Mouse (Mus musculus) cerebellum, adult 11-12 months (tissue): ENCODE results near the gene Tmem119.

Experiments
- DNase-seq: peaks from one replicate; pipeline ENCODE4 v3.0.0; 2022

Gene Tmem119

DNA sequence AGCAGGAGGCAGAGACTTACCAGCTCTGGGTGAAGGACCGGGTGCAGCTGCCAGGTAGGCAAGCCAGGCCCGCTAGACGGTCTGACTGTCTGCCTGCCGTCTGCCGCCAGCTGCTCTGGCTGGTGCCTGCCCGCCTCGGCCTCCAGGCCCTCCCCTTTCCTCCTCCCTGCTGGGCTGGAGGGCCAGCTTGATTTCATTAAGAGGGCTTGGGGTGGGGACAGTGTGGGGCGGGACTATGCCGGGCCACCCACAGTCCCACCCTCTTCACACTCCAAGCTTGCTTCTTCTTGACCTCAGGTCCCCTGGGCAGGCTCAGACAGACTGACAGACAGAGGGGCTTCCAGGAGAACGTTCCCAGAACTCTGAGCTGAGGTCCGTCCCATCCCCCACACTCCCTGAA is at the start of gene Tmem119:
Tmem119 (minus strand) TSS at position 237 of the 400 bp plus-strand sequence.
- DNase-seq = no peak

DNA sequence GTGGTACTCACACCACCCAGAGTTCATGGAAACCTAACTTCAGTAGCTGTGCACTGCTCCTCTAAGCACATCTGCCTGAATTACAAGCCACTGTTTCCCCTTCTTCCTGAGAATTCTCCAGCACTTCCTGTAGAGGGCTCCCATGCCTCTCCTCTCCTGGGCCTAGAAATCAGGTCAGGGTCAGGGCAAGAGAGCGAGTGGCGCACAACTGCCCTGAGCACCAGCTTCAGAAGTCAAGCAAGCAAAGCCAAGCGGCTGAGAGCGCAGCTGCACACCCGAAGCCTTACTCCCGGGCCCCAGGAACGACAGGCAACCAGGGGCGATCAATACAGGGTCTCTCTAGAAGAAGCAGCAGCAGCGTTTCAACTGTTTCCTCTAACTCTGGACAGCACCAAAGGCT is 47.3 kb upstream of the Tmem119 start:
- DNase-seq = no peak

DNA sequence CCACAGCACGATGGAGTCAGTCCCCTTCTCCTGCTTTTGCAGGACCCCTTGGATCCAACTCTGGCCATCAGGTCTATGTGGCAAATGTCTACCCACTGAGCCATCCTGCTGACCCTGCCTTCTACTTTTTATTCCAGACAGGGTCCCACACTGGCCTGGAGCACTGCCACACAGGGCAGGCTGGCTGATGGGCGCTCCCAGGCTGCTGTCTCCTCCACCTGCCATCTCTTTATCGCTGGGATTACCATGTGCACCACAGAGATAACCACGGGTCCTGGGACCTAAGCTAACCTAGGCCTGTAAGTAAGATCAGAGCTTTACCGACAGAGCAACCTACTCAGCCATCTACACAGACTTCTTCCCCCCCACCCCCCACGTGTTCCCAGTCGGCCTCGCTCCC is 46.3 kb upstream of the Tmem119 start:
- DNase-seq = no peak

DNA sequence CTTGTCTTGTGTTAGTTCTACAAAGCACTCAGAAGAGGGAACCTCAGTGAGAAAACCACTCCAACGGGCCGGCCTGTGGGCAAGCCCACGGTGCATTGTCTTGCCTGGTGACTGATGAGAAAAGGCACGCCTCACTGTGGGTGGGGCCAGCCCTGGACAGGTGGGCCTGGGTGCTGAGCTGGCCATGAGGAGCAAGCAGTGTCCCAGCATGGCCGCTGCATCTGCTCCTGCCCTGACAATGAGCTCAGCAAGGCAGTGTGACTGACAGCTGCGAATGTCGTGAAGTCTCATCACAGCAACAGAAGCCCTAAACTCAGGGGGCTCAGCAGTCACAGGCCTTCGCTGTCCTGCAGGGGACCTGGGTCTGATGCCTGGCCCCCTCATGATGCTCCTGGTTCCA is 45.3 kb upstream of the Tmem119 start:
- no peak for DNase-seq

DNA sequence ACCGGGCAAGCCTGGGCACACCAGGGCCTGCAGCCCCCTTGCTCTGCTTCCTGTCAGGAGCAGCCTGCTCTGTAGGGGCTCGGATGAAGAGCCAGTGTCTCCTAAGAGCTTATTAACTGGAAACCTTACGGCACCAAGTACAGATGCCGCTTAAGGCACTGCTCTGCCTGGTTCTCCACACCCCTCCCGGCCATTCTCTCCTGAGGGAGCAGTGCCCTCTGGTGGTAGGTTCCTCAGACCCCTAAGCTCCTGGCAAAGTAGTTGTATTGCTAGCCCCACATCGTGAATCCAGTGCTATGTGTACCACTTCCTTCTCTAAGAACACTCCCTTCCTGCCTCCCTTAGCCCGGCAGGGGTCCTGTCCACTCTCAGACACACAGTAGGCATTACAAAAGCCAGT is 44.4 kb upstream of the Tmem119 start:
- DNase-seq = no peak

DNA sequence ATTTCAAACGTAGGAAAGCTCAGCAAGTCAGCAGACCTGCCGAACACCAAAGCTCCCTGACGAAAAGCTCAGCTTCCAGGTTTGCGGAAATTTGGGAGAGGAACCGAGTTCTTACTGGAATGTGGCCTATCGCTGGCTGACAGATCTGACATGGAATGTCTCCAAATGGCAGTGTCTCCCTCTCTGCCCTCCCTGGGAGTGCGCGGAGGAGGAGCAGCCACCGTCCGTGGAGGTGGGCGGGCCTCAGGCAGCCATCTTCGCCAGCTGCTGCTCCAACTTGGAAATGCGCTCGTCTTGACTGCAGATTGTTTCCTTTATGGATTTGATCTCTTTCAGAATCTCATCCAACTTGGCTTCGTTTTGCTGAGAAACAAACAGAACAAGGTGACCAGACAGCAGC is 43.8 kb upstream of the Tmem119 start:
- DNase-seq = no peak

DNA sequence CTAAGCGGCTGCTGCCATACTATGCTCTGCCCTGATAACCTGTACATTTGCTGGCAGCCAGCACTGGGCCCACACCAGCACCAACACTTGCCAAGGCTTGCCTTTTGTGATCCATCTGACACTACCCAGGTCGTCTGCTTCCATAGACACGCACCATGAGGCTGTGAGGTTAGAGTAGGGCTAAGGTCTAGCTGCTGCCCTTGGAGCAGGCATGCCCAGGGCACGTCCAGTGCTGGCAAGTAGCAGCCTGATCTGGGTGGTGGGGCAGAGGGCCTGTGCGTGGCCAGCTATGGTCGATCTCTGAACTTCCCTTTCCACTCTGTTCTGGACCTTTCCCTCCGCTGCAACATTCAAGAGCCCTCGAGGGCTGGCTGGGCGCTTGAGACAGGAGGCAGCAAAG is 42.6 kb upstream of the Tmem119 start:
- DNase-seq = no peak

DNA sequence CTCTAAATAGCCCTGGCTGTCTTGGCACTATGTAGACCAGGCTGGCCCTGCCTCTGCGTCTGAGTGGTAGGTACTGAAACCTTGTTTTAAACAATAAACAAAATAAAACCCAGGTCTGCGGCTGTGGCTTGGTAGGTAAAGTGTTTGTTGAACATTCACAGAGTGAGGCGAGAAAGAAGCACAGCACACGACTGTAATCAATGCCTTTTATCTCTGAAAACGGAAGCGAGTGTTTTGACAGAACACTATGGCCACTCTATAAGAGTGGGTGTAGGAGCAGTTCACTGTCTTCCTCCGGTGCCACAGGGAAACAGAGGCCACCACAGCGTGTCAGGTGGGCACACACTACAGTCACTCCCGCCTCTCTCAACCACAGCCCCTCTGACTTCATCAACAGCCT is 41.9 kb upstream of the Tmem119 start:
- DNase-seq = no peak

DNA sequence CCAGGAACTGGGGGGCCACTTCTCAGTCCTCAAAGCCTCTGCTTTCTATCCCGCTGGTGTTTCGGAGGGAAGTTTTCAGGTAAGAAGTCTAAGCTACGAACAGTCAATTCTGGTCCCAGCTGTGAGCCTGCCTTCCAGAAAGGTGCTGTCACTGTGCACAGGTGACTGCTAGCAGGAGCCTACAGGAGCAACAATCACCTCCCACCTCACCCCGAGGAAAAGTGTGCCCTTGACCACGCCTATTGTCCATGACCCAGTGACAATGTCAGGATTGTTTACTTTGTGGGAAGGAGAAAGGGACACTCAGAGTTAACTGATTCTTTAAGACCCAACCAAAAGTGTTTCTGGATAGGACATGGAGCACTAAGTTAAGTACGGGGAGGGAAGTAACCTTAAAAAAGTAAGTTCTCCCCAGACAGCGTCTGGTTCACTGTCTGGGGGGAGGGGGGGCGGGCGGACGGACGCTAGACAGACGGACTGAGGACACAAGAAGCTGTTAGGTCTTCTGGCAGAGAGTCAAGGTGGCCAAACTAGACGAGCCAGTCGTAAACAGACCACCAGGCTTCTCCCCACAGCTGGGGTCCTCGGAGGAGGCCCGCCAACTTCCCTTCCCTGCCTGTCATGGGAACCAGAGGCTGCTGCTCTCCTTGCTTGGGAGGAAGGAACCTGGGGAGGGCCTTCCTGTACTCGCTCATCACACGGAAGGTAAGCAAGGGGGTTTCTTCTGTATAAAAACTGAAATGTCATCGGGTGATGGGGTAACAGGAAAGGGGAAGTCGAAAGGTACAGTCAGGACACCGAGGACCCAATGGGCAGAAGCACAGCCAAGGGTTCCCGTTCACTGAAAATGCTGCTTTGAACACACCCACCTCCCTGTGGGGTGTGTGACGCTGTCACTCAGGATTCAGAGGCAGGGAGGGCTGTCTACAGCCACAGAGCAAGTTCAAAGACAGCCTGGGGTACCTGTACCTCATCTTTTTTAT is 41.2 kb upstream of the Tmem119 start:
- DNase-seq = no peak

DNA sequence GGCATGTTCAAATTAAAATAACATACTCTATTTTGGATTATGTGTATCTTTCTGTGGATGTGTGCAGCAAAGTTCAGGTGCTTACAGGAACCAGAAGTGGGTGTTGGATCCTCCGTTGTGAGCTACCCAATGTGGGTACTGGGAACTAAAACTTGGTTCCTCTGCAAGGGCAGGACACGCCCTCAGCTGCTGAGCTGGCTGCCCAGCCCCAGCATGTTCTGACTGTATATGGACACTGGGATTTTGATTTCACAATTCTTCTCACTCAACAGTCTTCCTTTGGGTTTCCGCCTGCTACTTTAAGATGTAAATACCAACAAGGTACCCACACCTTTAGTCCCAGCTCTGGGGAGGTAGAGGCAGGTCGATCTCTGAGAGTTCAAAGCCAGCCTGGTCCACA is 40.1 kb upstream of the Tmem119 start:
- no peak for DNase-seq

DNA sequence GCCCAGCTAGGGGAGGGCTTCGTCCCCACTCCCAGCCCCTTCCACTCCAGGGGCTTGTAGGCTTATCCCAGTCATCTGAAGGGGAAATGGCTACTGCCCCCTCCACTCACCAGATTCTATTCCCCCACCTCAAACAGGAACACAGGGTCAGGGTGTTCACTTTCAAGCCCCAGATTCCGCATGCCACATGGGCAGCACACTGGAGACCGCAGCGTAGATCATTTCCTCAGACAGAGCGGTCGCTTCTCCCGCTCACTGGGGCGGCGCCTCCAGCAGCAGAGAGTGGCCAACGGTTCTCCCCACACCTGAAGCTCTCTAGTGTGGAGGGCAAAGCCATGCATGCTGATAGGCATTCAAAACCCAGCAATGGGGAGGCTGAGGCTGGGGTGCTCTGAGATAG is 36.6 kb upstream of the Tmem119 start:
- no peak for DNase-seq

DNA sequence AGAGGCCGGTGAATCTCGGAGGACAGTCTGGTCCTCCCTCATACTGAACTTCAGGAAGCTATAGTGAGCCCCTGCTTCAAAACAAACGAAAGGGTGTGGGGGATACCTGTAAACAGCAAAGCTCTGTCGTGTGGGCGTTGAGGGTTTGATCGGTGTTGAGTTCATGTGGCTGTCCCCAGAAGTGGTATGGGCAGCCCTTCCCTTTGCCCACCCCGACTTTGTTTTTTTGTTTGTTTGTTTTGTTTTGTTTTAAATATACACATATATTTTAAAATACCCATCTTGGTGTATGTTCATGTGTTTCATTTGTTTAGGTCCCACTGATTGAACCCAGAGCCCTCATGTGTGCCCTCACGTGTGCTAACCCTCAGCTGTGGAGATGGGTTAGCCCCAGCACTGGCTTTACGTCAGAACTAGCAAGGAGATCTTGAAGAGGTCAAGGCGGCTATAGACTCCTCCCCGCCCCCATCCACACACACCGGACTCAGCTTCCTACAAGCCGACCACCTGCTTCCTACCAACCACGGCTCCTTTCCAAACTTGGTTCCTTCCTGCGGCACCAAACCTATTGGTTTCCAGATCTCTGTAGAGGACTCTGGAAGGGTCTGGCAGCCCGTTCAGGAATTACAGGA is 33.1 kb upstream of the Tmem119 start:
- no peak for DNase-seq

DNA sequence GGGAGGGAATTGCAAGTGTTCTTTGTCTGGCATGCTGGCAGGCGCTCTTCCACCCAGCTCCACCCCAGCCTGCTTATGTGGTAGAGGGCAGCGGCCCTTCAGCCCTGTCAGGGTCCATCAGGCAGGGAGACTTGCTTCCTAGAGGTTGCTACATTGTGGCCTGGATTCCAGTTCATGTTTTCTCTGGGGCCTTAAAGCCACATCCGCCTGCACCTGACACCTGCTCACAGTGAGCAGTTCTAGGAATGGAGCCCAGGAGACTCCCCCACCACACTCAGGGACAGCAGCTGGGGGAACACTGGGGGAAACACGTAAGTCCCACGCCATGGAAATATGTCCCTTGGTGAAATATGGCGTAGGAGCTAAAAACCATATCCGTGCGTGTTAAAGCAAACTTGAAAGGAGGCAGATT is 32.2 kb upstream of the Tmem119 start, which contains the start of gene Selplg:
Selplg (minus strand) TSS at position 155 of the 412 bp plus-strand sequence.
- no peak for DNase-seq

DNA sequence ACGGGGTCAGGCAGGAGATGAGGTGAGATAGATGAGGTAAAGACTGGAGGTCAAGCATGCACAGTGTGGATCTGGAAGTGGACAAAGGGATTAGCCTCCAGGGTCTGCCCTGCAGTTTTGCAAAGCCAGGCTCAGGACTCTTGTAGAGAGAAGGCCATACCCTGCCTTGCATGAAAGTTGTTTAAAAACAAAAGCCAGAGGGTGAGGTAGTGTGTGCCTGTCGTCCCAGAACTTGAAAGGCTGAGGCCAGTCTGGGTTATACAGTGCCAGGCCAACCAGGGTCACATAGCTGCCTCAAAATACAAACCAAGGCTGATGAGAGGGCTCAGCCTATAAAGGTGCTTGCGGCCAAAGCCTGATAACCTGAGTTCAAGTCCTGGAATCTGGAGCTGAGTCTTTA is 31.4 kb upstream of the Tmem119 start:
- no peak for DNase-seq

DNA sequence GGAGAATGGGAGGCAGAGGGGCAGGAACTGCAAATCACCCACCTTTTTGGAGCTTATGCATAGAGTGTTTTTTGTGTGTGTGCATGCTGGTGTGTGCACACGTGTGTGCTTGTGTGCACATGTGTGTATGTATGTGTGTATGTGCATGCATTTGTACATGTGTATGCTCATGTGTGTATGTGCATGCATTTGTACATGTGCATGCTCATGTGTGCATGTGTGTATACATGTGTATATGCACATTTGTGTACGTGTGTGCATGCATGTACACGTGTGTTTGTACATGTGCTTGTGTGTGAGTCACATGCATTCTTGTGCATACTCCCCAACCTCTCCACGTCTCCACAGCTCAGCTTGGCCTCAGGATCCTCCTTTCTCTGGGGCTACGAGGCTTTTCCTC is 30.5 kb upstream of the Tmem119 start:
- no peak for DNase-seq

DNA sequence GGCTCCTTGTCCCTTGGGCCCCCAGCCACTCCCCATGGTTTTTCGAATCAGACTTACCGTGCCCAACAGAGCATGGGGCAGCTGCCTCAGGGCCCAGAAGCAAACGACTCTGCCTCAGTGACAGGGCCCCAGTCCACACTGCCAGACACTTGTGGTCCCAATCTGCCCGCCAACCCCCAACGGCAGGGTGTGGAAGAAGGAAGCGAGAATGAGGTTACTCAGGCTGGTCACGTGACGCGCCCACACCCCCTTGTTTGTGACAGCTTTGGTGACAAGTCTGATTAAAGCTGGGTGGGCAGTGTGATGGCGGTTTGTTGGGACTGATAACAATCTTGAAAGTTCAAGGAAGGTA is 30.0 kb upstream of the Tmem119 start:
- DNase-seq = no peak

DNA sequence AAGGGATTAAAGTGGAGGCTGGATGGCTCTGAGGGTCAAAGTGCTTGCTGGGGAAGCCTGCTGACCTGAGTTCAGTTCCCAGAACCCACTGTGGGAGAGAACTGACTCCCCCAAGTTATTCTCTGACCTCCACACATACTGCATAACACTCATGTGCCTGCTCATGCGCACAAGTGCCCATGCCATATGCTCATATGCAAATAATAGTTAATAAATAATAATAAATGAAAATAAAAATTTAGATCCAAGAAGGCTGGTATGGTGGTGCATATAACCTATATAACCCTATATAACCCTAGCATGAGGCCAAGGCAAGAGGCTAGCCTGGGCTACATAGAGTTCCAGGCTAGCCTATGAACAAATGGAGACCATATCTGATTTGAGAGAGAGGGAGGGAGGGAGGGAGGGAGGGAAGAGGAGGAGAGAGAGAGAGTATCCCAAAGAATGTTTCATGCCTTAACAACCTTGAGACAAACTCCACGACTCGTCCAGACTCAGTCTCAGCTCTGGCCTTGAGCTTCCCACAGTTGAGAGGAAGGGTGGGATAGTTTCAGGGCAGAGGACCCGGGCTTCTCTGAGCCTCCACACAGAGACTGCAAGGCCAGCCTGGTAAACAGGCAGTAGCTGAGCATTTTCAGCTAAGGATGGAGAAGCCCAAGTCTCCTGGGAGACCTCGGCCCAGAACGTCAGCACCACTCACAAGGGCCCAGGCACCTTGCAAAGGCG is 29.4 kb upstream of the Tmem119 start:
- DNase-seq = no peak

DNA sequence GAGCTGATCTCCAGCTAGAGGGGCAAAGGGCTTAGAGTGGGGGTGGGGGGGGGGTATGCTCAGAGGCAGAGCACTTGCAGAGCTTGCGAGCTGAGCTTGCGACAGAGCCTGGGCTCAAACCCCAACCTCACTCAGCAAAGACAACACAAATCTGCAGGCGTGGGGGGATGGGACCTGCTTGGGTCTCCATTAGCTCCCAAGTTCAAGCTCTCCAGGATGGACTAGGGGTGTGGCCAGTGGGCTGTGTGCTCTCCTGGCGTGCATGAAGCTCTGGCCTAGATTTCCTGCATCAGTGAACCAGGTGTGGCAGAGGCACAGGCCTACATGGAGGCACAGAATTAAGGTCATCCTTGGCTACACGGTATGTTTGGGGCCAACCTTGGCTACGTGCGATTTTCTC is 28.2 kb upstream of the Tmem119 start:
- DNase-seq = no peak

DNA sequence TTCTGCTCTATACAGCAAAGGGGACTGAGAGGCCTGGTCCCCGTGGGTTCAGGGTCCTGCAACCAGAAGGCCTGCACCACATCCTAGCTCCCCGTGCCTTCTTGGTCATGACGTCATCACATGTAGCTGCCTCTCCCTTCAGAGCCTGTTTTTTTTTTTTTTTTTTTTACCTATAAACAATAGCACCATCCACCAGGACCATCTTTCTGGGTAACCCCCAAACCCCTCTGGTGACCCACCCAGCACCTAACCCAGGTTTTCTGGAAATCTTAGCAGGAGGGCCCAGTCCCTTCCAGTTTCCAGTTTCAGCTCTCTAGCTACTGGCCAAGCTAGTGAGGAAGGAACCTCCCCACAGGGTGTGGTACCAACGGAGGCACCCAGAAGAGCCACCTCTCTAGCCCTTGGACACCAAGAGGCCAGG is 27.7 kb upstream of the Tmem119 start:
- no peak for DNase-seq

DNA sequence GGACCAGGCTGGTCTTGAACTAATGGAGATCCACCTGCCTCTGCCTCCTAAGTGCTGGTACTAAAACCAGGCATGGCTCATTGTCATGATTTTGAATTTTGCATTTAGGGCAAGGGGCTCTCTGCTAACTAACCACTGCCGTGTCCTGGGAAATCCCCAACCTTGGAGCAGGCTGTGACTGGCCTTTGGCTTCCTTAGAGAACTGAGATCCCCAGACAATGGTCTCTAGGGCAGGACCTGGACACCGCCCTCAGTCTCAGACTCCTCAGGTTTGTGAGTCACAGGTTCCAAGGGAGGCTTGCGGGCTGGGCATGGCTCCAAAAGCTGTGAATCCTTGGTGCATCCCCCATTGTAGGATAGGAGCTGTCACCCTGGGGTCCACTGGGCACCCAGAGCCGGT is 26.3 kb upstream of the Tmem119 start:
- no peak for DNase-seq

DNA sequence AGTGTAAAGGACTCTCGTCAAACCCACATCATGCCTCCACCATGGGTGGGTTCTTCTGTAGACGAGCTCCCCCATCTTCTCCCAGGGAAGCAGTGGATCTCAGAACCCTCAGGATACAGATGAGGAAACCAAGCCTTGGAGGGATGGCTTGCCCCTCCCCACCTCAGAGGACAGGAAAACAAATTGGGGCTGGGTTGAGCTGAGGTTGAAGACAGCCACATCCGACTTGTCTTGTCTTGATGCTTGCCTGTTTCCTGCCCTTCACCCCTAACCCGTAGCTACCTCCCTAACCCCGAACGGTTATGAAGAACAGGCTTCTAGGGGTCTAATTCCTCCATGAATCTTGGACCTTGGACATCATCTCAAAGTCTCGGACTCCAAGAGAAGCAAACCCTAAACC is 25.2 kb upstream of the Tmem119 start:
- no peak for DNase-seq

DNA sequence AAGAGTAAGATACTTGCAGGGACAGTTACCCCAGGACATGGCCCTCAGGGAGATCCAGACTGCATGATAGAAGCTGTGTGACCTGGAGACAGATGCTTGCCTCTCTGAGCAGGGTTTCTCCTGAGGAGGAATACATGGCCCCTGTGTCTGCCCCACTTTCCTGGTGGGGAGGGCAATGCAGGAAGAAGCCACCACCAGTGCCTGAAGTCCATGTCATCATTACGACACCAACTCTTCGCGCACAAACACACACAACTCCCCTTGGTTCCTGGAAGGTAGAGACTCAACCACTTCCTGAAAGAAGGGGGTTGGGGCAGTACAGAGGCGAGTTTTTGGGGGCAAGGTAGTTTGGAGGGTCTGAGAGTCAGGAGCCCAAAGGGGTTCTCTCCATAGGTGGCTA is 23.9 kb upstream of the Tmem119 start:
- no peak for DNase-seq

DNA sequence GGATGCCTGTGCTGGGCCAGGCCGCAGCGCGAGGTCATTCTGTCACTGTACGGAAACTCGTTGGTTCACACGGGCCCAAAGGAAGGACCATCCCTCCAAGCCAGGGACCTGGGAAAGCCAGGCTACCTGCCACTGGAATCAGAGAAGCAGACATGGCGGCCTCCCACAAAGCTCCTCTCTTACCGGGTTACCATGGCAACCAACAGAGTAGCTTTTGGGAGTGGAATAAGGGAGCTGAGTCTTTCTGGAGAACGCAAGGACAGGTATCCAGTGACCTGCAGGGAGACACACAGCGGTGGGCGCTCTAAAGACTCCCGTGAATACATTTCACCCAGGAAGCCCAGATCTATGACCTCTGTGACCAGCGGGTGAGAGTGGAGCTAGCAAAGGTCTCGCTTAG is 18.3 kb upstream of the Tmem119 start:
- no peak for DNase-seq

DNA sequence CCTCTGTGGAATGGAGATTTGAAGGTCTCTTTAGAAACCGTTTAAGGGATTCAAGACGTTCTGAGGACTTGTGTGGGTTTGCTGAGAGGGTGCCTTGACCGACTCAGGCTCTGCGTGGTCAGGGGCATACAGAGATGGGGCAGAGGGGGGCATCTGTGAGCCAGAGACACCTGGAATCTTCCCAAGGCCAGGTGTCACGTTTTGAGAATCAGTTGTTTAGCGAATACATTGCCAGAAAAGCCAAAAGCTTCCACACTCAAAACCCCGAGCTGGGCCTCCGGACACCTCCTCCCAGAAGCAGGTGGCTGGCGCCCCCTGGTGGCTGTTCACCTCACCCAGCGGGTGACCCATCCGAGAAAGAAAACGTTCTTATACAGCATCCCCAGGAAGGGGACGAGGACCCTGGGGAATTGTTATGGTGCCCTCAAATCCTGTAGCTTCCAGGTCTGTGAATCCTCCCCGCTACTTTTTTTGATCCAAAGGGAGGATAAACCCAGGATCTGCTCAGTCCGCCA is 15.4 kb upstream of the Tmem119 start:
- peak; percentile 47 for DNase-seq
